Mouse (Mus musculus): ENCODE data around the gene Igfbp6. TPM values are rescaled to one million over a fixed set of nuclear protein-coding genes. Genes with fewer than 3 reads are reported as not detected.

Gene Igfbp6
- polyA plus RNA-seq, 1 experiment from 2014 or later = 0.70 TPM

DNA sequence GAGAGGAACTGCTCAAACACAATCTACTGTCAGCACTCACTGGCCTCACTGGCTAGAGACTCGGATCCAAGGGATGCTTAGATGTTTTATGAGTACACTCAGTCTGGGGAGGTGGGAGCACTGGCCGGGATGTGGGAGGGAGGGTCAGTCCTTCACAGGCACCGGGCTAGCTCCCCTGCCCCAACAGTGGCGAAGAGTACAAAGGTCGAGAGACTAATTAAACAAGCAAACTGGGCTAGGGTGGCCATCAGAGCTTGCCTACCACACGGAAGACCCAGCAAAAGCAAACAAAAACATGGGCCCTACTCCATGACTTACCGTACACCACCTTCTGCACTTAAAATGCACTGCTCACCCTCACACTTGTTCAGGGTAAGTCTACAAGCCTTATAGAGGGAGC is 47.5 kb downstream of the Igfbp6 start:
- Histone ChIP-seq H3K4me2 (no peak overlapping the region), H3K27me3 (ENCODE audit: control insufficient read depth, insufficient read depth, low read length) (no peaks in the 10 kb centered on the region), H3K4me3 (ENCODE audit: low read depth, low read length) (no peak overlapping the region), H3K9me3 (replicated peaks; ENCODE audit: control insufficient read depth, low read length) (no peaks in the 10 kb centered on the region), H3K9ac (ENCODE audit: low read depth, low read length) (no peak overlapping the region), H3K4me1 (ENCODE audit: control insufficient read depth, insufficient read depth, low read length) (peaks cover 10% of the 10 kb centered on the region), H3K36me3 (ENCODE audit: control insufficient read depth, insufficient read depth, low read length) (no peaks in the 10 kb centered on the region), H3K27ac (ENCODE audit: low read depth, low read length) (no peak overlapping the region)
- WGBS (ENCODE audit: insufficient replicate concordance) = 57% methylated on average over 7 of the region's 7 CpGs
- no peak for ATAC-seq (replicated peaks; ENCODE audit: insufficient number of reproducible peaks, low FRiP score, low TSS enrichment)

GRCm38 (mm10) chr15:102192271-102192812 is 48.2 kb downstream of the Igfbp6 start:
- peaks cover 10% of the 10 kb centered on the region for H3K4me1 ChIP-seq (ENCODE audit: control insufficient read depth, insufficient read depth, low read length)
- H3K4me3 ChIP-seq (ENCODE audit: low read depth, low read length) = no peak overlapping the region
- ATAC-seq (replicated peaks; ENCODE audit: insufficient number of reproducible peaks, low FRiP score, low TSS enrichment) = no peak
- no peak overlapping the region for H3K4me2 ChIP-seq
- no peaks in the 10 kb centered on the region for H3K9me3 ChIP-seq (replicated peaks; ENCODE audit: control insufficient read depth, low read length)
- no peak overlapping the region for H3K27ac ChIP-seq (ENCODE audit: low read depth, low read length)
- WGBS (ENCODE audit: insufficient replicate concordance) = 56% methylated on average over 7 of the region's 7 CpGs
- H3K36me3 ChIP-seq (ENCODE audit: control insufficient read depth, insufficient read depth, low read length) = no peaks in the 10 kb centered on the region
- H3K9ac ChIP-seq (ENCODE audit: low read depth, low read length) = no peak overlapping the region
- H3K27me3 ChIP-seq (ENCODE audit: control insufficient read depth, insufficient read depth, low read length) = no peaks in the 10 kb centered on the region

DNA sequence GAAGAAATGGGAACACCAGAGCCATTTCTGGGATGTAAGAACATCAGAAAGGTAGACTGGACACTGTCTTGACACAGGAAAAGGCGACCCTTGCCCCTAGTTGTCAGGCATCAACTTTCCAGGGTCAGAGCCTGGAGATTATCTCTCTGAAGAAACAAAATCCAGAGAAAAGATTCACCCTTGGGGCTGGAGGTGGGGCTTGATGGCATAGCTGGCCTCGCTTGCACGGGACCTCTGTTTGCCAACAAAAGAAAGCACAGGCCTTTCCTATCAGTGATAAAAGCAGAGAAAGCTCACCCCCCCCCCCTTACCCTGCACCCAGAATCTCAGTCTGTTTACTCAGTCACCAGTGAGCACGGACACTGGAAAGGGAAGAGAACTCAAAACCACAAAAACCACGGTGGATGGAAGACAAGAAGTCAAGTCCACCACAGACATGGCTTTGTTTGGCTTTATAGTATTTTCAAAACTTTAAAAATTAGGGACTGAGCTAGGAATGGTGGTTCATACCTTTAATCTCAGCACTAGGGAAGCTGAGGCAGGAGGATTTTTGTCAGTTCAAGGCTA is 48.7 kb downstream of the Igfbp6 start:
- Histone ChIP-seq H3K36me3 (ENCODE audit: control insufficient read depth, insufficient read depth, low read length) (no peaks in the 10 kb centered on the region), H3K9ac (ENCODE audit: low read depth, low read length) (0 out of 2 replicates have a peak overlapping the region, but pooled peaks have one; percentile 2), H3K4me3 (ENCODE audit: low read depth, low read length) (no peak overlapping the region), H3K9me3 (replicated peaks; ENCODE audit: control insufficient read depth, low read length) (no peaks in the 10 kb centered on the region), H3K4me1 (ENCODE audit: control insufficient read depth, insufficient read depth, low read length) (peaks cover 10% of the 10 kb centered on the region), H3K27me3 (ENCODE audit: control insufficient read depth, insufficient read depth, low read length) (no peaks in the 10 kb centered on the region), H3K4me2 (no peak overlapping the region), H3K27ac (ENCODE audit: low read depth, low read length) (no peak overlapping the region)
- no peak for ATAC-seq (replicated peaks; ENCODE audit: insufficient number of reproducible peaks, low FRiP score, low TSS enrichment)
- 35% methylated on average over 5 of the region's 5 CpGs for WGBS (ENCODE audit: insufficient replicate concordance)

DNA sequence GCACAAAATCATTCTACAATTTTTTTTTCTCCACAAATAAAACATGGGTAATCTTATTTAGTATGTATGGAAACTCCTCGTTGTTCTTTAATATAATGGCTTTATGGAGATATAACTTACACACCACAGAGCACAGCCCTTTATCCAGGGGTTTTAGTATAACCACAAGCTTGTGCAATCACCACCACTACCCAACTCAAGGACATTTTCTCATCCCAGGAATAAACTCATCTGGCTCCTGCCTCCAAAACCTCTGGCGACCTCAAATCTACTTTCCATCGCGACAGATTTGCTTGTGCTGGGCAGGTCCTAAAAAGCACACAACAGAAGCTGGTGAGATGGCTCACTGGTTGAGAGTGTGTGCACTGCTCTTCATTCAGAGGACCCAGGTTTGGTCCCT is 49.5 kb downstream of the Igfbp6 start:
- Histone ChIP-seq H3K4me2 (no peak overlapping the region), H3K36me3 (ENCODE audit: control insufficient read depth, insufficient read depth, low read length) (no peaks in the 10 kb centered on the region), H3K27ac (ENCODE audit: low read depth, low read length) (no peak overlapping the region), H3K9me3 (replicated peaks; ENCODE audit: control insufficient read depth, low read length) (no peaks in the 10 kb centered on the region), H3K4me3 (ENCODE audit: low read depth, low read length) (no peak overlapping the region), H3K4me1 (ENCODE audit: control insufficient read depth, insufficient read depth, low read length) (peaks cover 5% of the 10 kb centered on the region), H3K9ac (ENCODE audit: low read depth, low read length) (no peak overlapping the region), H3K27me3 (ENCODE audit: control insufficient read depth, insufficient read depth, low read length) (no peaks in the 10 kb centered on the region)
- ATAC-seq (replicated peaks; ENCODE audit: insufficient number of reproducible peaks, low FRiP score, low TSS enrichment) = no peak
- WGBS (ENCODE audit: insufficient replicate concordance) = 83% methylated on average over 4 of the region's 4 CpGs

DNA sequence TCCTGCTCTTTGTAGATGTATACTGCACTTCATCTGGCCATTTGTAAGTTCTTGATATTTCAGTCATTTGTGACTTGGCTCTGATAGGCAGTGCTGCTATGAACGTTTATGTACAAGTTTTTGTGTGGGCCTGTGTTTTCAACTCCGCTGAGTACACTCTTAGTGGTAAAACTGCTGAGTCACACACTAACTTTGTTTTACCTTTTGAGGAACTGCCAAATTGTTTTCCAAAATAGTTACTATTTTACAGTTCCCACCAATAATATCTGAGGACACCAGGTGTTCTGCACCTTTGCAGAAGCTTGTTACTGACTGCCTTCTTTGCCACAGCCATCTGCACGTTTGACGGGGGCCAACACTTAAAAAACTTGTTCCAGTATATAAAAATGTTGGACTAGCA is 50.3 kb downstream of the Igfbp6 start:
- Histone ChIP-seq H3K4me3 (ENCODE audit: low read depth, low read length) (no peak overlapping the region), H3K36me3 (ENCODE audit: control insufficient read depth, insufficient read depth, low read length) (no peaks in the 10 kb centered on the region), H3K9ac (ENCODE audit: low read depth, low read length) (no peak overlapping the region), H3K27ac (ENCODE audit: low read depth, low read length) (no peak overlapping the region), H3K4me1 (ENCODE audit: control insufficient read depth, insufficient read depth, low read length) (0 out of 2 replicates have a peak, but pooled peaks cover 3% of the 10 kb centered on the region), H3K9me3 (replicated peaks; ENCODE audit: control insufficient read depth, low read length) (no peaks in the 10 kb centered on the region), H3K4me2 (no peak overlapping the region), H3K27me3 (ENCODE audit: control insufficient read depth, insufficient read depth, low read length) (no peaks in the 10 kb centered on the region)
- no peak for ATAC-seq (replicated peaks; ENCODE audit: insufficient number of reproducible peaks, low FRiP score, low TSS enrichment)
- WGBS (ENCODE audit: insufficient replicate concordance) = 83% methylated on average over 4 of the region's 4 CpGs

DNA sequence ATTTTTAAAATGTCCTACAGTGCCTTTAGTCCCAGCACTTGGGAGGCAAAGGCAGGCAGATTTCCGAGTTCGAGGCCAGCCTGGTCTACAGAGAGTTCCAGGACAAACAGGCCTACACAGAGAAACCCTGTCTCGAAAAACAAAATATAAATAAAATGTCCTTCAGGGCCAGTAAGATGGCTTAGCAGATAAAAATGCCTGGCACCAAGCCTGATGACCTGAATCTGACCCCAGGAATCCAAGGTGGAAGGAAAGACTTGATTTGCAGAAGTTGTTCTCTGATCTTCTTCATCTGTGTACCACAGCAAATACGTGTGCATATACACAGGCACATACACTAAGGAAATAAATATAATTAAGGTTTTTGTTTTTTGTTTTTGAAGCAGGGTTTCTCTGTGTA is 51.2 kb downstream of the Igfbp6 start:
- H3K4me3 ChIP-seq (ENCODE audit: low read depth, low read length) = no peak overlapping the region
- ATAC-seq (replicated peaks; ENCODE audit: insufficient number of reproducible peaks, low FRiP score, low TSS enrichment) = no peak
- H3K9ac ChIP-seq (ENCODE audit: low read depth, low read length) = no peak overlapping the region
- H3K27ac ChIP-seq (ENCODE audit: low read depth, low read length) = no peak overlapping the region
- WGBS (ENCODE audit: insufficient replicate concordance) = 82% methylated on average over 4 of the region's 4 CpGs
- no peaks in the 10 kb centered on the region for H3K36me3 ChIP-seq (ENCODE audit: control insufficient read depth, insufficient read depth, low read length)
- H3K27me3 ChIP-seq (ENCODE audit: control insufficient read depth, insufficient read depth, low read length) = no peaks in the 10 kb centered on the region
- 0 out of 2 replicates have a peak, but pooled peaks cover 3% of the 10 kb centered on the region for H3K4me1 ChIP-seq (ENCODE audit: control insufficient read depth, insufficient read depth, low read length)
- H3K4me2 ChIP-seq = no peak overlapping the region
- H3K9me3 ChIP-seq (replicated peaks; ENCODE audit: control insufficient read depth, low read length) = no peaks in the 10 kb centered on the region

DNA sequence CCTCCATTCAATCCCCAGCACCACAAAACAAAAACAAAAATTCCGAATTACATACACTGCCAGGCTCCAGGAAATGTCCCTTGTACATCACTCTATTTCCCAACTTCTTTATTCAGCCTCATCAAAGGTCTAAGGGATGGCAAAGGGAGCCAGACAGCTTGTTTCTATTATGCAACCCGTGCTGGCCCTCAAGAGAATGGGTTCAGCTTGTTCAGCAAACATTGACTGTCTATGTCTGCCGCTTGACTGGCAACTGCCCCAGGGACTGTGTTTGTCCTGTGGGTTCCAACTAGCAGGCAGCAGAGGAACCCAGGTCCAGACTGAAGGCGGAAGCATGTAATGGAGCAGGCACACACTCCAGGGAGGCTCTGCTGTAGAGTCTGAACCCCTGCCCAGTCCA is 54.7 kb downstream of the Igfbp6 start:
- H3K4me2 ChIP-seq = no peak overlapping the region
- no peak overlapping the region for H3K4me3 ChIP-seq (ENCODE audit: low read depth, low read length)
- H3K27ac ChIP-seq (ENCODE audit: low read depth, low read length) = no peak overlapping the region
- no peaks in the 10 kb centered on the region for H3K27me3 ChIP-seq (ENCODE audit: control insufficient read depth, insufficient read depth, low read length)
- H3K36me3 ChIP-seq (ENCODE audit: control insufficient read depth, insufficient read depth, low read length) = no peaks in the 10 kb centered on the region
- 81% methylated on average over 4 of the region's 4 CpGs for WGBS (ENCODE audit: insufficient replicate concordance)
- no peak for ATAC-seq (replicated peaks; ENCODE audit: insufficient number of reproducible peaks, low FRiP score, low TSS enrichment)
- H3K9ac ChIP-seq (ENCODE audit: low read depth, low read length) = no peak overlapping the region
- no peaks in the 10 kb centered on the region for H3K9me3 ChIP-seq (replicated peaks; ENCODE audit: control insufficient read depth, low read length)
- H3K4me1 ChIP-seq (ENCODE audit: control insufficient read depth, insufficient read depth, low read length) = peaks cover 6% of the 10 kb centered on the region

Other genes starting within 250 kb of the Igfbp6 start
- 0.07 TPM in 1 of 2 replicates, not detected in the other for gene Krt4, start 219.6 kb upstream of the Igfbp6 start, polyA plus RNA-seq (2014; fragmentation: Nextera tagmentation; extraction: Ambion mirVana)
- 1.2 and 1.7 TPM in 2 replicates for gene Krt79, start 204.0 kb upstream of the Igfbp6 start, polyA plus RNA-seq (2014; fragmentation: Nextera tagmentation; extraction: Ambion mirVana)
- not detected in 2 replicates for gene Krt78, start 190.1 kb upstream of the Igfbp6 start, polyA plus RNA-seq (2014; fragmentation: Nextera tagmentation; extraction: Ambion mirVana)
- gene Krt8, start 139.9 kb upstream of the Igfbp6 start, polyA plus RNA-seq (2014; fragmentation: Nextera tagmentation; extraction: Ambion mirVana) = 30.4 and 36.8 TPM in 2 replicates
- gene Krt18, start 116.2 kb upstream of the Igfbp6 start, polyA plus RNA-seq (2014; fragmentation: Nextera tagmentation; extraction: Ambion mirVana) = 39.3 and 41.9 TPM in 2 replicates
- gene Eif4b, start 70.6 kb upstream of the Igfbp6 start, polyA plus RNA-seq (2014; fragmentation: Nextera tagmentation; extraction: Ambion mirVana) = 71.6 and 83.5 TPM in 2 replicates
- 25.0 and 25.4 TPM in 2 replicates for gene Tns2, start 43.9 kb upstream of the Igfbp6 start, polyA plus RNA-seq (2014; fragmentation: Nextera tagmentation; extraction: Ambion mirVana)
- gene Spryd3, start 8.1 kb upstream of the Igfbp6 start, polyA plus RNA-seq (2014; fragmentation: Nextera tagmentation; extraction: Ambion mirVana) = 11.1 and 14.6 TPM in 2 replicates
- 0.76 and 2.3 TPM in 2 replicates for gene Soat2, start 6.2 kb downstream of the Igfbp6 start, polyA plus RNA-seq (2014; fragmentation: Nextera tagmentation; extraction: Ambion mirVana)
- 25.8 and 31.2 TPM in 2 replicates for gene Zfp740, start 58.9 kb downstream of the Igfbp6 start, polyA plus RNA-seq (2014; fragmentation: Nextera tagmentation; extraction: Ambion mirVana)
- 31.3 and 33.4 TPM in 2 replicates for gene Csad, start 60.4 kb downstream of the Igfbp6 start, polyA plus RNA-seq (2014; fragmentation: Nextera tagmentation; extraction: Ambion mirVana)
- gene Itgb7, start 87.6 kb downstream of the Igfbp6 start, polyA plus RNA-seq (2014; fragmentation: Nextera tagmentation; extraction: Ambion mirVana) = 0.94 and 1.2 TPM in 2 replicates
- 11.2 and 13.4 TPM in 2 replicates for gene Rarg, start 113.2 kb downstream of the Igfbp6 start, polyA plus RNA-seq (2014; fragmentation: Nextera tagmentation; extraction: Ambion mirVana)
- gene Gm9918, start 126.2 kb downstream of the Igfbp6 start, polyA plus RNA-seq (2014; fragmentation: Nextera tagmentation; extraction: Ambion mirVana) = 0.07 TPM in 1 of 2 replicates, not detected in the other
- gene Mfsd5, start 135.1 kb downstream of the Igfbp6 start, polyA plus RNA-seq (2014; fragmentation: Nextera tagmentation; extraction: Ambion mirVana) = 44.4 and 45.3 TPM in 2 replicates
- 20.0 and 23.8 TPM in 2 replicates for gene Espl1, start 151.9 kb downstream of the Igfbp6 start, polyA plus RNA-seq (2014; fragmentation: Nextera tagmentation; extraction: Ambion mirVana)
- gene Pfdn5, start 181.8 kb downstream of the Igfbp6 start, polyA plus RNA-seq (2014; fragmentation: Nextera tagmentation; extraction: Ambion mirVana) = 307 and 350 TPM in 2 replicates
- 72.7 and 77.8 TPM in 2 replicates for gene Myg1, start 187.3 kb downstream of the Igfbp6 start, polyA plus RNA-seq (2014; fragmentation: Nextera tagmentation; extraction: Ambion mirVana)
- 62.9 and 64.9 TPM in 2 replicates for gene Aaas, start 206.4 kb downstream of the Igfbp6 start, polyA plus RNA-seq (2014; fragmentation: Nextera tagmentation; extraction: Ambion mirVana)
- 0.20 and 0.52 TPM in 2 replicates for gene Sp7, start 222.8 kb downstream of the Igfbp6 start, polyA plus RNA-seq (2014; fragmentation: Nextera tagmentation; extraction: Ambion mirVana)

Measured in heart, embryonic 11.5 days (tissue).